Mouse (Mus musculus): ENCODE results near the gene Kif6.

DNA sequence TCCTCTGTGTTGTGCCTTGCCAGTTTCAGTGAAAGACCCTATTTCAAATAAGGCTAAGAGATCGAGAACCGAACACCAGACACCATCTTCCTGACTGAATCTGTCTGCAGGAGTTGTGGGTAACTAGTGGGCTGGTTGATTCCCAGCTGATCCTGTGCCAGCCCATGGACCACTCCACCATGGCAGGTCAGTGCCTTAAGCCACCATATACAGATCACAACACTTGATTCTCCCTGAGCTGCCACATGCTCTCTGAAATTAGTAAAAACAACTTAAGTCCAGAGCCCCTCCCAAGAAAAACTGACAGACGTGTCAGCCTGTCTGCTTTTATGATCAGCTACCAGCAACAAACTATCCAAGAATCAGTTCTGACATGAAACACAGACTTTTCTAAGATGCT, 180.3 kb downstream of the Kif6 start:
- TF ChIP-seq CTCF (IDR thresholded peaks at IDR 0.05; ENCODE audit: extremely low read depth, insufficient read length, insufficient replicate concordance, low read depth, low read length) (no peak), POLR2A (IDR thresholded peaks at IDR 0.05; ENCODE audit: low read depth, low read length) (no peak)
